Mouse (Mus musculus) R1 (cell line): ENCODE results near the gene Ptprk.

Source experiments
- DNase-seq: peaks from one replicate; pipeline ENCODE4 v3.0.0-alpha.2; 2018; ENCODE audit warnings: low read depth, low spot score

The Ptprk gene

GRCm38 (mm10) chr10:28641887-28642286 lies 567.3 kb downstream of the Ptprk start:
- no peak for DNase-seq
